Mouse (Mus musculus) myocyte (in vitro differentiated cells): ENCODE data around the gene Igsf9b.

ENCODE experiments used
- CEBPB ChIP-seq: IDR thresholded peaks from 2 replicates; pipeline ENCODE4 v1.6.1; 2011; ENCODE audit warnings: mild to moderate bottlenecking, moderate library complexity; ENCODE audit not compliant: poor library complexity, insufficient read depth, severe bottlenecking
- MAX ChIP-seq: IDR thresholded peaks from one replicate; pipeline ENCODE4 v1.6.1; 2011; ENCODE audit warnings: low read depth, mild to moderate bottlenecking, control low read depth
- POLR2A ChIP-seq: IDR thresholded peaks from one replicate; pipeline ENCODE4 v1.6.1; 2011; ENCODE audit warnings: low read depth, mild to moderate bottlenecking, control low read depth, moderate library complexity; ENCODE audit not compliant: insufficient read length
- POLR2AphosphoS2 ChIP-seq: IDR thresholded peaks from one replicate; pipeline ENCODE4 v1.6.1; 2011; ENCODE audit warnings: low read depth, control low read depth; ENCODE audit not compliant: insufficient read length
- TCF12 ChIP-seq: IDR thresholded peaks from one replicate; pipeline ENCODE4 v1.6.1; 2011; ENCODE audit warnings: mild to moderate bottlenecking, control low read depth; ENCODE audit not compliant: poor library complexity, insufficient read depth, severe bottlenecking

GRCm38 (mm10) chr9:27272858-27273257 is 26.1 kb upstream of the Igsf9b start:
- no peak for TF ChIP-seq MAX
- no peak for TF ChIP-seq TCF12
- no peak for TF ChIP-seq POLR2A
- TF ChIP-seq POLR2AphosphoS2 = no peak
- TF ChIP-seq CEBPB = no peak
